Mouse (Mus musculus) A20 (cell line): ENCODE data around the gene Rbm44.
A peak's percentile ranks its signal among the peaks of the same experiment; 100 is the strongest.

Experiments
- DNase-seq: peaks from one replicate; pipeline ENCODE4 v3.0.0-alpha.2; 2011; ENCODE audit warnings: low read depth, low spot score

Gene Rbm44

GRCm38 (mm10) chr1:91179086-91179485 is 34.2 kb downstream of the Rbm44 start:
- DNase-seq, result peak; percentile 63

DNA sequence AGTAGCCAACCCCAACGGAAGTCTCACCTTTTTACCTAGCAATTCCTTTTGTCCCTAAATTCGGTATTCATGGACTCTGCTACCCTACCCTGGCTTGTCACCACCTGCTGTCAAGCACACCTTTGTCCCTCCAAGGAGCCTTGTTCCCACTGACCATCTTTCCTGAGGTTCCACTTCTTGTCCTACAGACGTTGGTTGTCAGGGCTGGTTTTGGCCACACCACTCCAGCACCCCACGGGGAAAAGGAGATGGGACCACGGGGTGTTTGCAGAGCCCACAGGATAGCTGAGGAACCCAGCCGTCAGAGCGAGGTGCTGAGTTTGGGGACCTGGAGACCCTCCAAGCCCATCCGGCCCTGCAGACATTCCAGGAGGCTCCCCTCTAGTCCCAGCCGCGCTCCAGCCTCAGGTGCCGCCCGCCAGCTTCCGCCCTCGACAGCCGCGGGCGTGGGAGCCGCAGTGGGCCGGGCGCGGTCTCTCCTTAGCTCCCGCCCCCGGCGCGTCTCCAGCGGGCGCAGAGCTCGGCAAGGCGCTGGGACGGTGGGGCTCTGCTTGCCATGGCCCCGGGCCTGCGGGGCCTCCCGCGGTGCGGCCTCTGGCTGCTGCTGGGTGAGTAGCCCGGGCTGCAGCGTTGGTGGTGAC is 34.8 kb downstream of the Rbm44 start, which contains the start of gene Ramp1:
Gene Ramp1, plus strand, starts transcription at position 290 of the 641 bp plus-strand sequence.
- DNase-seq, result no peak

- no peak for DNase-seq
These were observed 35.3 kb downstream of the Rbm44 start for GRCm38 (mm10) chr1:91180174-91180565.

- no peak for DNase-seq
These were observed 35.8 kb downstream of the Rbm44 start for GRCm38 (mm10) chr1:91180723-91181122.

DNA sequence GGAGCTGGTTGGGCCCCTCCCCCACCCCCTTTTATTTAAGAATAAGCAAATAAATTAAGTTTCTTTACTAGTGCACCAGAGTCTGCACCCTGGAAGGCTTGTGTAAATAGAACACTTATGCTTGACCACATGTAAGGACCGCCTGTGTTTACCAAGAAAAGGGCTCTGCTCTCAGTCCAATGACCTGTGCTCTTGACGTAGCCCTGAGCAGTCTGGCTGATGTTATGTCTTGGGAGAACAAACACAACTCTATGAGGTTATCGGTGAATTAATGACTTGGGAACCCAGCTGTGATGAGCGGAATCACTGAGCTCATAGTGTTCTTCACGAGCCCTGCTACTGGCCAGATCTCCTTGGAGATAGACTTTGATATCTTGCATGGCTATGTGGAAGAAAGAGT is 36.4 kb downstream of the Rbm44 start:
- DNase-seq, result no peak

DNA sequence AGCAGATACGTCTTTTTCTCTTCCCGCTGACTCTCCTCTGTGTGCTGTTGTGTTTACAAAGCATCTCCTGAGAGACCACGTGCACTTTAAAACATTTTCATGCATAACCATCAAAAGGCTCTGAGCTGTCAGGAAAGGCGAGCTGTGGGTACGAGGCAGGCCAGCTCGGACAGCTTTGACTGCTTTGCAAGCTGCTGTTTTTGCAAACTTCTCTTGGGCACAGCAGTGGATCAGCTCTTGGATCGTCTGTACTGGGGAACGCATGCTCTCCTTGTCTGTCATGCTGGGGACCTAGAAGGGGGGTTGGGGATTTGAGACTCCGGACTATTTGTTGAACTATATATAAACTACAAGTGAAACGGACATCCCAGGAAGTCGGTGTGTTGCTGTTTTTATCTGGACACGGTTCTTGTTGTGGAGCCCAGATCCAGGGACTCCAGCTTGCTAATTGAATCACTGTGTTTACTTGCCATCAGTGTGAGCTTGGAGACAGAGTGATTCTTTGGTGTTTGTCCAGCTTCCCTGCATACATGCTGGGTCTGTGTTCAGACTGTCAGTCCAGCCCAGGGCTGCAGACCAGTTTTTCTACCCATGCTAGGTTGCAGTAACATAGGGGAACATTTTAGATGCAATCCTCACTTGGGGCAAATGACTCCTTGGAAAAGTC is 37.0 kb downstream of the Rbm44 start:
- DNase-seq, result no peak

- no peak for DNase-seq
These were observed 38.4 kb downstream of the Rbm44 start for GRCm38 (mm10) chr1:91183305-91183704.

DNA sequence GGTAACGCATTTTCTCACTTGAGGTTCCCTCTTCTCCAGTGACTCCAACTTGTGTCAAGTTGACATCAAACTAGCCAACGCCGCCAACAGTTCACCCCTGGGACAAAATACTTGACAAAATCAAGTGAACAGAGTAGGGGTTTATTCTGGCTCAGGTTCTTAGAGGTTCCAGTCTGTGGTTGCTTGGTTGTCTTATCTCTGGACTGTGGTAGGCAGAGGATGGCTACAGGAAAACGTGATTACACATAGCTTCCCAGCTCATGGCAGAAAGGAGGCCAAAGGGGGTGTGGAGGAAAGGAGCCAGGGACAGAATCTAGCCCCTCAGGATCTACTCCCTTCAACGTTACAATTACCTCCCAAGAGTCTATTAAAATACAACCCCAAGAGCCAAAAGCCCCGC is 41.8 kb downstream of the Rbm44 start:
- no peak for DNase-seq

GRCm38 (mm10) chr1:91187315-91187714 is 42.4 kb downstream of the Rbm44 start:
- DNase-seq, result no peak

- no peak for DNase-seq
These were observed 43.1 kb downstream of the Rbm44 start for GRCm38 (mm10) chr1:91187786-91188640.

DNA sequence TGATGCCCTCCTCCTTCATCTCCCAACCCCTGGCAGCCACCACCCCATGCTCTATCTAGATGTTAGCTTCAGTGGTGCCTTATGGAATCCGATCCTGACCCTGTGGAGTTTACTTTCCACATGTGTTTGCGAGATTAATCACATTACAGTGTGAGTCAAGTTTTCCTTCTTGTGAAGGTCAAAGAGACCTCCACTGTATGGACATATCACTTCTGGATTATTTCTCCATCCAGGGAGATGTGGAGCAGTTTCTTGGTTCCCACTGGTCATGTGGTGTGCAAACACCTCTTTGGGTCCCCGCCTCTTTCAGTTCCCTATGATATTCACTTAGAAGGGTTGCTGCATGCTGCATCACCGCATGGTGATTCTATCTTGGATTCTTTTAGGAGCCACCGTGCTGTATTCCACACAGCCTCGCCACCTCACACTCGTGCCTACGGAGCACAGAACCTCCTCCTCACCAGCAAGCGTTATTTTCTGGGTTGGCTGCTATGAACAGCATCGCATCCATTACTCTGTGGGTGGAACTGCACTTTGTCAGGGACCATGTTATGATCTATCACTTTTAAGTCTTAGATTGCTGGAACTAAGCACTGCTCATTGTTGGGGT is 44.1 kb downstream of the Rbm44 start:
- no peak for DNase-seq

DNA sequence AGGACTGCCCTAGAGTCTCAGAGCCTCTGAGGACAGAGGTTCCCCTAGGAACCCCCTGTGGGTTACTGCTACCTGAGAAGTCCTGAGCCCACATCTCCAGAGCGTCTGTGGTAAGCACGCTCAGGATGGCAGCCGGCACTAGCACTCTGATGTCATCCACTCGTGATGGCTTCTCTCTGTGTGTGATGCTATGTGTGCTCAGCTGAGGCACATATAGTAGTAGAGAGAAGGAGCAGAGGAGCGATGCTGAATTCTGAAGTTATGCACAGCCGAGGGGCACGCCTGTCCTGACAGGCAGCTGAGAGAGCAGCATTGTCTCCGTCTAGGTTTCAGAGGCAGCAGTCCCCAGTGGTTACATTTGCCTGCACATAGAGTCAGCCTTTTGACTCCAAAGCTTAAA is 47.3 kb downstream of the Rbm44 start:
- no peak for DNase-seq

DNA sequence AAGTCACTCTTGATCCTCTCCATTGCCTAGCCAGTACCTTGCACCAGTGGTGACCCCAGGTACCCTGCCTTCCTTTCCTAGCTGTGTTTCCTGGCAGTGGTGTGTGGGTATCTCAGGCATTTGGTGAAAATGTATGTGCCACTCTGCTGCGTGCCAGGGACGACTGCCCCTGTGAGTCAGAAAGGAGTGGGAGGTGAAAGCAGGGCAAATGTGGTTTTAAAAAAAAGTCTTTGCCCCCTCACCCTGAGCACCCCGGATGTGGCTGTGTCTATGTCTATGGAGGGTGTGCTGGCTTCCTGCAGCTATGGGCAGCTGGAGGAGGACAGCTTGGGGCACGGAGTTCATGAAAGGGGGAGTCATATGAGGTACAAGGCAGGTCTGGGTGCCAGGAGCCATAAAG is 48.4 kb downstream of the Rbm44 start:
- DNase-seq, result no peak

DNA sequence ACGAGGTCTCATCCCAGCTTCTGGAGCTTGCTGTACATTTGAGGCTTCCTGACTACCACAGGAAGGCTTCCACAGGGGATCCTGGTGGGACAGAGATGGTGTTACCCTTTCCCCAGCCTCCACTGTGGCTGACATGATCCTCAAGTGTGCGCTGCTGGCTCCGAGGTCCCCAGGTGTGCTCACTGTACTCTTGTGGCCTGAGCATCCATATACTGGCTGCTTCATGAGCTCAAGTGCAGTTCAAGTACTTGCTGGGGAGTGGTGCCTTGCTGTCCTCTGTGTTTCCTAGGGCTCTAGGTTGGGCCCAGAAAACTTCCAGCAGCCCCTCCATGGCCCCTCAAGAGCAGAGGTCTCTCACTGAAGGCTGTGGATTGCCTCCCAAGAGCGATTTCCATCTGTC is 48.8 kb downstream of the Rbm44 start:
- DNase-seq, result no peak

- no peak for DNase-seq
These were observed 54.9 kb downstream of the Rbm44 start for GRCm38 (mm10) chr1:91199793-91200192.

DNA sequence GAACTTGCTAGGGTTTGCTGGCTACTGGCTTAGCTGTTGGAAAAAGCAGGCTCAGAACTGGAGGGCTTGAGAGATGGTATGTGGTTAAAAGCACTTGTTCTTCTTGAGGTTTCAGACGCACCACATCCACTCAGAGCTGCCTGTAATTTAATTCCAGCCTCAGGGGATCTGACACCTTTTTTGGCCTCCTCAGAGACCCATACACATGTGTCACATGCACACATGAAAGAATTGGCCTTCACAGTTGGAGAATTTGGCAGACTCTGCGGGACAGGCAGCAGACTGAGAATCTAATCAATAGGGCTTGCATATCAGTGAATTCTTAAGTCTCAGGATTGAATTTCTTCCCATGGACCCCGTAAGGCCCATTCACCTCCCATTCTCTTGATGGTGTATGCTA is 56.2 kb downstream of the Rbm44 start:
- DNase-seq, result no peak

- DNase-seq, result no peak
These were observed 59.4 kb downstream of the Rbm44 start for GRCm38 (mm10) chr1:91204221-91204765.

- DNase-seq, result no peak
These were observed 60.8 kb downstream of the Rbm44 start for GRCm38 (mm10) chr1:91205651-91206050.

- no peak for DNase-seq
These were observed 61.4 kb downstream of the Rbm44 start for GRCm38 (mm10) chr1:91206336-91206735.

GRCm38 (mm10) chr1:91206873-91207272 is 62.0 kb downstream of the Rbm44 start:
- no peak for DNase-seq

DNA sequence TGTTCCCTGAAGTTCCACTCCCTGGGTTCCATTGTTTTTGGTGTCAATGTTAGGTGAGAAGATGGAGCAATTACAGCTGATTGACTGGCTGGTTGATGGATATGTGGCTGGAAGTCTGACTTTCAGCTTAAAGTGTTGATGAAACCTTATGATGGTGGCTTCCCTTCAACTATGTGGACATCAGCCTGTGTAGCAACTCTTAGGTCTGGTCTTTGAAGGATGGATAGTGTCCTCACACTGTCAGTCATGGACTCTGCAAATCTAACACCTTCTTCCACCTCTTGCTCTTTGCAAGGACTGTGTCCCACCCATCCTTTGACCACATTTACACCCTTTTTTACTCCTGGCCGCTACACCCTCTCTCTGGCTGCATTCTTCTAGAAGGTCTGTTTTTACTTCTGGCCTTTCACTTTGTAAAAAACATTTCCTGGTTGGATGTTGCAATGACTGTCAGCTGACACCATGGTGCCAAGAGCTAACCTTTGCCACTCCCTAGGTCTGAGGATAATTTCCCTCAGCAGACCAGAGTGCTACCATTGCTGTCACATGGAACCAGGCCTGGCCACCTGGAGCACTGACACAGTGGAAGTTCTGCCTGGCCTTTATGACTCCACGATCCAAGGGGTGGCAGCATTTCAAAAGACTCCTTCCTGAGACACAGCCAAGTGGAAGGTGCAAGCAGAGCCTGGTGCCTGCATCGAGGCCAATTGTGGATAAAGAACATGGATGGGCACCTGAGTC is 62.6 kb downstream of the Rbm44 start:
- DNase-seq, result no peak
